Mouse (Mus musculus) CH12.LX (cell line): Measurements from ENCODE around the gene Ift20. TPM values are rescaled to one million over a fixed set of nuclear protein-coding genes. Genes with fewer than 3 reads are reported as not detected.

Source experiments
- DNase-seq: peaks from one replicate; pipeline ENCODE4 v3.0.0-alpha.2; 2013; ENCODE audit errors: extremely low read depth
- H3K27ac ChIP-seq: 2 replicates; pipeline ENCODE4 v1.5.1; 2012; ENCODE audit warnings: low read depth, mild to moderate bottlenecking, control low read depth, moderate library complexity; ENCODE audit not compliant: insufficient read depth
- H3K27me3 ChIP-seq: replicated peaks from 2 replicates; pipeline ENCODE3; 2012; ENCODE audit warnings: inconsistent platforms
- H3K36me3 ChIP-seq, 2 experiments: replicated peaks in 1 of 2; 2 replicates each; pipeline versions ENCODE3 to v1.6.1; 2012; ENCODE audit warnings: inconsistent platforms in 1 of 2, low read length in 1 of 2, mild to moderate bottlenecking in 1 of 2, mixed read lengths in 1 of 2, moderate library complexity in 1 of 2; ENCODE audit not compliant: control insufficient read depth in 1 of 2, insufficient read depth in 1 of 2
- H3K4me1 ChIP-seq, 2 experiments: 2 replicates each; pipeline ENCODE4 v1.6.1; 2012; ENCODE audit warnings: inconsistent platforms in 1 of 2, moderate library complexity in 1 of 2; ENCODE audit not compliant: insufficient read depth in 2 of 2, control insufficient read depth in 1 of 2
- H3K4me2 ChIP-seq: 2 replicates; pipeline ENCODE4 v1.6.1; 2012; ENCODE audit warnings: low read depth, mild to moderate bottlenecking, control low read depth; ENCODE audit not compliant: poor library complexity, insufficient read depth, severe bottlenecking
- H3K4me3 ChIP-seq, 3 experiments: fragments of 150-350 bp in 1 of 3; sonication (generic) in 1 of 3; replicated peaks in 1 of 3; 2 replicates each; pipeline versions ENCODE3 to v1.5.1; 2011 to 2012; ENCODE audit warnings: low read depth in 2 of 3, low read length in 2 of 3, mild to moderate bottlenecking in 2 of 3, moderate library complexity in 2 of 3, control low read depth in 1 of 3, improper control_type of control experiment in 1 of 3, inconsistent platforms in 1 of 3, mixed read lengths in 1 of 3; ENCODE audit not compliant: poor library complexity in 1 of 3
- H3K79me2 ChIP-seq: replicated peaks from 2 replicates; pipeline ENCODE4 v1.6.1; 2012; ENCODE audit warnings: mild to moderate bottlenecking, moderate library complexity; ENCODE audit not compliant: control insufficient read depth, poor library complexity, insufficient read depth, severe bottlenecking; ENCODE audit errors: extremely low read depth
- H3K9ac ChIP-seq: 2 replicates; pipeline ENCODE4 v1.6.1; 2012; ENCODE audit warnings: low read depth, mild to moderate bottlenecking, control low read depth, moderate library complexity; ENCODE audit not compliant: insufficient read depth
- H3K9me3 ChIP-seq: replicated peaks from 2 replicates; pipeline ENCODE3; 2012; ENCODE audit warnings: low read length, inconsistent platforms, mixed read lengths
- BHLHE40 ChIP-seq: IDR thresholded peaks from 2 replicates; pipeline ENCODE4 v1.6.1; 2011; ENCODE audit warnings: mild to moderate bottlenecking, low read depth, low read length, improper control_type of control experiment
- ELF1 ChIP-seq: IDR thresholded peaks from 2 replicates; pipeline ENCODE4 v1.6.1; 2014; ENCODE audit warnings: low read depth, mild to moderate bottlenecking, inconsistent platforms, low read length, improper control_type of control experiment
- EP300 ChIP-seq: IDR thresholded peaks from 2 replicates; pipeline ENCODE4 v1.6.1; 2011; ENCODE audit warnings: low read length, improper control_type of control experiment
- GABPA ChIP-seq: IDR thresholded peaks from 2 replicates; pipeline ENCODE4 v1.6.1; 2012; ENCODE audit warnings: low read depth, low read length, improper control_type of control experiment, inconsistent platforms; ENCODE audit not compliant: insufficient replicate concordance
- HCFC1 ChIP-seq: IDR thresholded peaks from 2 replicates; pipeline ENCODE4 v1.6.1; 2012; ENCODE audit warnings: low read depth, mild to moderate bottlenecking, inconsistent platforms, low read length, improper control_type of control experiment
- IRF4 ChIP-seq: IDR thresholded peaks from 2 replicates; pipeline ENCODE4 v1.6.1; 2014; ENCODE audit warnings: low read depth, mild to moderate bottlenecking, inconsistent platforms, low read length, improper control_type of control experiment
- JUN ChIP-seq: IDR thresholded peaks from 2 replicates; pipeline ENCODE4 v1.6.1; 2011; ENCODE audit warnings: low read depth, mild to moderate bottlenecking, low read length, improper control_type of control experiment, moderate library complexity; ENCODE audit not compliant: insufficient read depth
- KAT2A ChIP-seq: IDR thresholded peaks from 2 replicates; pipeline ENCODE4 v1.6.1; 2012; ENCODE audit warnings: low read length, improper control_type of control experiment, inconsistent platforms; ENCODE audit not compliant: insufficient replicate concordance
- MAFK ChIP-seq: IDR thresholded peaks from 2 replicates; pipeline ENCODE4 v1.6.1; 2011; ENCODE audit warnings: low read length, improper control_type of control experiment; ENCODE audit not compliant: insufficient replicate concordance
- MAX ChIP-seq: IDR thresholded peaks from 2 replicates; pipeline ENCODE4 v1.6.1; 2011; ENCODE audit warnings: low read length, improper control_type of control experiment
- MAZ ChIP-seq: IDR thresholded peaks from 2 replicates; pipeline ENCODE4 v1.6.1; 2012; ENCODE audit warnings: low read depth, mild to moderate bottlenecking, inconsistent platforms, low read length, improper control_type of control experiment, moderate library complexity
- MEF2A ChIP-seq: IDR thresholded peaks from 2 replicates; pipeline ENCODE4 v1.6.1; 2014; ENCODE audit warnings: low read depth, mild to moderate bottlenecking, inconsistent platforms, low read length, improper control_type of control experiment, borderline replicate concordance
- MYC ChIP-seq: IDR thresholded peaks from 2 replicates; pipeline ENCODE4 v1.6.1; 2011; ENCODE audit warnings: low read depth, mild to moderate bottlenecking, improper control_type of control experiment, low read length
- NRF1 ChIP-seq: IDR thresholded peaks from 2 replicates; pipeline ENCODE4 v1.6.1; 2014; ENCODE audit warnings: low read depth, mild to moderate bottlenecking, inconsistent platforms, low read length, improper control_type of control experiment, moderate library complexity
- PAX5 ChIP-seq: IDR thresholded peaks from 2 replicates; pipeline ENCODE4 v1.6.1; 2012; ENCODE audit warnings: low read length, inconsistent platforms, mixed read lengths
- POLR2A ChIP-seq: IDR thresholded peaks from 2 replicates; pipeline ENCODE4 v1.6.1; 2011; ENCODE audit warnings: low read depth, mild to moderate bottlenecking, improper control_type of control experiment, low read length
- POLR2AphosphoS2 ChIP-seq: IDR thresholded peaks from 2 replicates; pipeline ENCODE4 v1.6.1; 2011; ENCODE audit warnings: low read depth, low read length, improper control_type of control experiment
- RCOR1 ChIP-seq: conservative IDR thresholded peaks from 2 replicates; pipeline ENCODE4 v1.6.1; 2012; ENCODE audit warnings: low read depth, mild to moderate bottlenecking, inconsistent platforms, low read length, improper control_type of control experiment
- SIN3A ChIP-seq: IDR thresholded peaks from 2 replicates; pipeline ENCODE4 v1.6.1; 2012; ENCODE audit warnings: low read length, improper control_type of control experiment, inconsistent platforms
- TBP ChIP-seq: conservative IDR thresholded peaks from 2 replicates; pipeline ENCODE4 v1.6.1; 2011; ENCODE audit warnings: low read depth, low read length, improper control_type of control experiment
- TCF12 ChIP-seq: IDR thresholded peaks from 2 replicates; pipeline ENCODE4 v1.6.1; 2014; ENCODE audit warnings: low read depth, mild to moderate bottlenecking, inconsistent platforms, low read length, improper control_type of control experiment
- UBTF ChIP-seq: IDR thresholded peaks from 2 replicates; pipeline ENCODE4 v1.6.1; 2012; ENCODE audit warnings: low read depth, mild to moderate bottlenecking, inconsistent platforms, low read length, improper control_type of control experiment, moderate library complexity
- USF1 ChIP-seq: IDR thresholded peaks from 2 replicates; pipeline ENCODE4 v1.6.1; 2014; ENCODE audit warnings: low read depth, mild to moderate bottlenecking, inconsistent platforms, low read length, improper control_type of control experiment
- ZC3H11A ChIP-seq: IDR thresholded peaks from 2 replicates; pipeline ENCODE4 v1.6.1; 2012; ENCODE audit warnings: low read depth, mild to moderate bottlenecking, inconsistent platforms, low read length, improper control_type of control experiment
- ZMIZ1 ChIP-seq: IDR thresholded peaks from 2 replicates; pipeline ENCODE4 v1.6.1; 2012; ENCODE audit warnings: low read depth, mild to moderate bottlenecking, inconsistent platforms, low read length, improper control_type of control experiment
- dilution Hi-C: fragments of 300-500 bp; cut with MboI; formaldehyde crosslinking; loops from 2 replicates; pipeline ENCODE4 v1.14.3; 2020; ENCODE audit warnings: low sequenced_read_pairs; ENCODE audit not compliant: extremely low pct_unique_long_range_greater_than_20kb, extremely low pct_ligation_motif_present
- in situ Hi-C: fragments of 300-500 bp; cut with MboI; formaldehyde crosslinking; loops from 3 replicates; pipeline ENCODE4 v1.14.3; 2019; ENCODE audit warnings: low sequenced_read_pairs, low pct_ligation_motif_present, low pct_unique_long_range_greater_than_20kb, mixed read lengths
- polyA plus RNA-seq: library from polyadenylated mRNA; unstranded; fragments of >175 nt; gene quantifications from 2 replicates; pipeline ENCODE4 v1.2.1, GENCODE M21; 2012; ENCODE audit warnings: low read depth; ENCODE audit not compliant: insufficient read length
- total RNA-seq, 2 experiments: library from RNA; depleted of rRNA; stranded (reverse); fragments of 300-350 nt in 1 of 2; fragments of >200 nt in 1 of 2; gene quantifications; 2 replicates each; pipeline ENCODE4 v1.2.3; 2012 to 2014

Ift20 gene
- total and polyA plus RNA-seq, 3 experiments: 124 to 151 (median 136) TPM

GRCm38 (mm10) chr11:78545181-78545580 lies 9.0 kb downstream of the Ift20 start:
- peak; percentile 34 for DNase-seq
- Histone ChIP-seq H3K4me3 (no peak overlapping the region), H3K4me1 (peaks cover 10 to 46% of the 10 kb centered on the region in 2 experiments; a peak in 3 of 4 replicates), H3K9me3 (no peaks in the 10 kb centered on the region), H3K27ac (peak overlapping the region; percentile 9), H3K36me3 (peaks cover 38 to 58% of the 10 kb centered on the region in 2 experiments)
- in situ Hi-C loops: no loop called here
- dilution Hi-C loops: no loop called here
- TF ChIP-seq ZMIZ1: no peak
- no peak for TF ChIP-seq RCOR1
- no peak for TF ChIP-seq MAZ
- no peak; the same call in 1 of the 2 replicates for TF ChIP-seq BHLHE40
- no peak for TF ChIP-seq PAX5
- TF ChIP-seq NRF1: no peak
- TF ChIP-seq IRF4: no peak
- TF ChIP-seq KAT2A: no peak
- TF ChIP-seq MEF2A: no peak
- no peak for TF ChIP-seq ZC3H11A
- TF ChIP-seq TCF12: no peak
- no peak for TF ChIP-seq SIN3A
- TF ChIP-seq POLR2AphosphoS2: no peak
- no peak for TF ChIP-seq USF1
- no peak for TF ChIP-seq GABPA
- TF ChIP-seq POLR2A: no peak
- TF ChIP-seq, all 38 proteins: peak for 0
- no peaks in the 10 kb centered on the region for H3K27me3 ChIP-seq
- H3K4me2 ChIP-seq: no peak overlapping the region
- H3K9ac ChIP-seq: no peak overlapping the region
- peaks cover 74% of the 10 kb centered on the region for H3K79me2 ChIP-seq

- DNase-seq: no peak
- H3K9me3 ChIP-seq: peaks cover 9% of the 10 kb centered on the region
- H3K4me3 ChIP-seq: peak overlapping the region in 1 of 3 experiments; percentile 60
- no peaks in the 10 kb centered on the region for H3K27me3 ChIP-seq
- H3K9ac ChIP-seq: peak overlapping the region; percentile 58
- dilution Hi-C loops: no loop called here
- H3K4me1 ChIP-seq: peaks cover 10 to 52% of the 10 kb centered on the region in 2 experiments
- peak overlapping the region; percentile 94 for H3K4me2 ChIP-seq
- TF ChIP-seq ELF1: no peak
- TF ChIP-seq HCFC1: no peak
- TF ChIP-seq EP300: no peak
- TF ChIP-seq MAX: no peak
- no peak for TF ChIP-seq GABPA
- no peak for TF ChIP-seq TBP
- TF ChIP-seq RCOR1: no peak
- TF ChIP-seq BHLHE40: no peak
- no peak for TF ChIP-seq MAZ
- TF ChIP-seq MAFK: 0 out of 2 replicates have a peak, but pooled peaks have one; percentile 12
- TF ChIP-seq JUN: no peak
- no peak for TF ChIP-seq UBTF
- no peak for TF ChIP-seq USF1
- 0 out of 2 replicates have a peak, but pooled peaks have one; percentile 22 for TF ChIP-seq MYC
- 0 out of 2 replicates have a peak, but pooled peaks have one; percentile 28 for TF ChIP-seq ZMIZ1
- TF ChIP-seq NRF1: no peak
- peaks cover 13 to 39% of the 10 kb centered on the region in 2 experiments for H3K36me3 ChIP-seq
- peaks cover 72% of the 10 kb centered on the region for H3K79me2 ChIP-seq
- in situ Hi-C loops: no loop called here
- peak overlapping the region; percentile 5; the same call in 1 of the 2 replicates for H3K27ac ChIP-seq
These were observed 11.7 kb downstream of the Ift20 start for GRCm38 (mm10) chr11:78547718-78548460.
